Mouse (Mus musculus) limb, embryonic 15.5 days (tissue): ENCODE results near the gene Mical1. TPM values are rescaled to one million over a fixed set of nuclear protein-coding genes. Genes with fewer than 3 reads are reported as not detected.

Source experiments
- ATAC-seq: fragments of 200-750 bp; cut with Nextera tagmentation; 2 replicates; pipeline ENCODE4 v1.8.0; 2017; ENCODE audit warnings: low read depth, moderate TSS enrichment; ENCODE audit not compliant: insufficient number of reproducible peaks, low FRiP score, low TSS enrichment
- H3K27ac ChIP-seq: fragments of 300-500 bp; sonication (generic); 2 replicates; pipeline ENCODE4 v1.5.1; 2015; ENCODE audit warnings: moderate library complexity, mild to moderate bottlenecking, inconsistent platforms
- H3K27me3 ChIP-seq: fragments of 300-500 bp; sonication (generic); 2 replicates; pipeline ENCODE4 v1.6.1; 2015; ENCODE audit warnings: inconsistent platforms
- H3K36me3 ChIP-seq: fragments of 300-500 bp; sonication (generic); 2 replicates; pipeline ENCODE4 v1.6.1; 2015; ENCODE audit warnings: inconsistent platforms
- H3K4me1 ChIP-seq: fragments of 300-500 bp; sonication (generic); 2 replicates; pipeline ENCODE4 v1.6.1; 2015; ENCODE audit warnings: inconsistent platforms
- H3K4me2 ChIP-seq: fragments of 300-500 bp; sonication (generic); 2 replicates; pipeline ENCODE4 v1.6.1; 2015; ENCODE audit warnings: mild to moderate bottlenecking, inconsistent platforms
- H3K4me3 ChIP-seq: fragments of 300-500 bp; sonication (generic); 2 replicates; pipeline ENCODE4 v1.5.1; 2015; ENCODE audit warnings: mild to moderate bottlenecking, inconsistent platforms
- H3K9ac ChIP-seq: fragments of 300-500 bp; sonication (generic); 2 replicates; pipeline ENCODE4 v1.6.1; 2015; ENCODE audit warnings: inconsistent platforms
- H3K9me3 ChIP-seq: fragments of 300-500 bp; sonication (generic); 2 replicates; pipeline ENCODE4 v1.6.1; 2016; ENCODE audit warnings: inconsistent platforms
- WGBS: fragments of 180-500 bp; shearing (Covaris S2); methylation state at CpG from one replicate; pipeline ENCODE4 v1.1.7; 2015; 5-methylcytosine and 5-hydroxymethylcytosine counted together
- polyA plus RNA-seq: library from polyadenylated mRNA; unstranded; fragments of >200 nt; fragmentation: Nextera tagmentation; extraction: Ambion mirVana; gene quantifications from 2 replicates; pipeline ENCODE4 v1.2.1, GENCODE M21; 2015

Mical1 gene
- polyA plus RNA-seq, 1 experiment from 2014 or later = 36.0 TPM

GRCm38 (mm10) chr10:41461057-41461722, 14.9 kb upstream of the Mical1 start:
- Histone ChIP-seq H3K9ac (no peak overlapping the region), H3K36me3 (peaks cover 59% of the 10 kb centered on the region), H3K9me3 (no peaks in the 10 kb centered on the region), H3K27ac (no peak overlapping the region), H3K4me3 (no peak overlapping the region), H3K4me1 (no peaks in the 10 kb centered on the region), H3K4me2 (no peak overlapping the region), H3K27me3 (no peaks in the 10 kb centered on the region)
- no peak for ATAC-seq
- 60% methylated on average over 3 of the region's 3 CpGs for WGBS

DNA sequence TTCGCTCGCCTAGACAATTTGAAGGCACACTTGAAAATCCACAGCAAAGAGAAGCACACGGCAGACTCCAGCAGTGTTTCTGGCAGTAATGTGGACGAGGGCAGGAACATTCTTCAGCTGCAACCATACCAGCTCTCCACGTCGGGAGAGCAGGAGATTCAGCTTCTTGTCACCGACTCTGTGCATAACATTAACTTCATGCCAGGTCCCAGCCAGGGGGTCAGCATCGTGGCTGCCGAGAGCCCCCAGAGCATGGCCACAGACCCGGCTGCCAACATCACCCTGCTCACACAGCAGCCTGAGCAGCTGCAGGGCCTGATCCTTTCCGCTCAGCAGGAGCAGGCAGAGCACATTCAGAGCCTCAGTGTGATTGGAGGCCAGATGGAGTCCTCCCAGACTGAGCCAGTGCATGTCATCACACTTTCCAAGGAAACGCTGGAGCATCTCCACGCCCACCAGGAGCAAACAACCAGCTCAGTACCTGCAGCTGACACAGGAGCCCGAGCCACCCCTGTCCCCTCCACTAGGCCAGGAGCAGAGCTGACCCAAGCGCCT, 11.6 kb upstream of the Mical1 start:
- Histone ChIP-seq H3K4me3 (no peak overlapping the region), H3K9ac (no peak overlapping the region), H3K27ac (no peak overlapping the region), H3K9me3 (no peaks in the 10 kb centered on the region), H3K27me3 (no peaks in the 10 kb centered on the region), H3K4me2 (no peak overlapping the region), H3K4me1 (no peaks in the 10 kb centered on the region), H3K36me3 (peaks cover 38% of the 10 kb centered on the region)
- WGBS = 64% methylated on average over 15 of the region's 15 CpGs
- no peak for ATAC-seq

DNA sequence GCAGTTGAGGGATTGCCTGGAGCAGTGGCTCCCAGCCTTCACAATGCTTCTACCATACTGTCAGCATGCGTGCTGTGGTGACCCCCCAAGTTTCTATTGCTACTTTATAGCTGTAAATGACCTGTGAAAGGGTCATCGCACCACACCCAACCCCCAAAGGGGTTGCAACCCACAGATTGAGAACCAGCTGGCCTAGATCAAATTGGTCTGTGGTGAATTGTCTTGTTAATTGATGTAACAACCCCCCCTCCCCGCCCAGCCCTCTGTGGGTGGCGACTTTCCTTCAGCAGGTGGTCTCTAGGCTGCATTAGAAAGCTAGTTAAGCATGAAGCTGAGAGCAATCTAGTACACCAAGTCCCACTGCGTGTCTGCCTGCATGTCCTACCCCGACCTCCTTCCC, 8.8 kb upstream of the Mical1 start:
- Histone ChIP-seq H3K27me3 (no peaks in the 10 kb centered on the region), H3K9ac (no peak overlapping the region), H3K4me3 (no peak overlapping the region), H3K9me3 (no peaks in the 10 kb centered on the region), H3K4me1 (no peaks in the 10 kb centered on the region), H3K36me3 (peaks cover 23% of the 10 kb centered on the region), H3K4me2 (no peak overlapping the region), H3K27ac (no peak overlapping the region)
- ATAC-seq = no peak
- WGBS = 42% methylated on average over 6 of the region's 6 CpGs

DNA sequence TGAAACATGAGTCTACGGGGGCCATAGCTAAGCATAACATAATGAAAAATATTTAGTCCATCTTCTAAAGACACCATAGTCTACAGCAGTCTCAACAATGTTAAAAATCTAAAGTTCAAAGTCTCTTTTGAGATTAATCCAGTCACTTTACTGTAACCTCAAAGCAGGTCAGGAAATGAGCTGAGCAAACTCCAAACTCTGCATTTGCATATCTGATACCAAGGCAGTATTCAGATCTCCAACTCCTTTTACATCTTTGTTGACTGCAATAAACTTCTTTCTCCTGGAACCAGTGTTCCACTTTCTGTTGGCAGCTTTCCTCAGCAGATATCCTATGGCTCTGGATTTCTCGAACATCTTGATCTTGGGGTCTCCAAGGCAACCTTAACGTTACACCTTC, 5.4 kb upstream of the Mical1 start:
- H3K9me3 ChIP-seq = no peaks in the 10 kb centered on the region
- no peak for ATAC-seq
- H3K27ac ChIP-seq = no peak overlapping the region
- no peak overlapping the region for H3K9ac ChIP-seq
- H3K27me3 ChIP-seq = no peaks in the 10 kb centered on the region
- peaks cover 7% of the 10 kb centered on the region for H3K4me1 ChIP-seq
- H3K36me3 ChIP-seq = peaks cover 8% of the 10 kb centered on the region; the same call in 1 of the 2 replicates
- WGBS = 77% methylated on average over 3 of the region's 3 CpGs
- no peak overlapping the region for H3K4me3 ChIP-seq
- no peak overlapping the region for H3K4me2 ChIP-seq

DNA sequence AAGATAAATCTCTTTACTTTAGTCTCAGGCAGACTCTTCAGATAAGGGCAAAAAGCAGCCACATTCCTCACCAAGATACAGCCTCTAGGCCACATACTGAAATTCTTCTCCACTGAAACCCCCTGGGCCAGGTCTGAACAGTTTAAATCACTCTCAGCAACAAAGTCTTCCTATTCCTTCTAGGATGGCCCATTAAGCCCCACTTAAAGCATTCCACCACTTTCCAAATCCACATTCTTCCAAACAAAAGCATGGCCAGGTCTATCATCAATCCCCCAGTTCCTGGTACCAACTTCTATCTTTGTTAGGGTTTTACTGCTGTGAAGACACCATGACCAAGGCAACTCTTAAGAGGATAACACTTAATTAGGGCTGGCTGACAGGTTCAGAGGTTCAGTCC, 3.6 kb upstream of the Mical1 start:
- Histone ChIP-seq H3K27ac (no peak overlapping the region), H3K4me2 (no peak overlapping the region), H3K4me3 (no peak overlapping the region), H3K4me1 (peaks cover 20% of the 10 kb centered on the region), H3K9ac (no peak overlapping the region), H3K27me3 (no peaks in the 10 kb centered on the region), H3K36me3 (no peaks in the 10 kb centered on the region), H3K9me3 (no peaks in the 10 kb centered on the region)
- no peak for ATAC-seq

DNA sequence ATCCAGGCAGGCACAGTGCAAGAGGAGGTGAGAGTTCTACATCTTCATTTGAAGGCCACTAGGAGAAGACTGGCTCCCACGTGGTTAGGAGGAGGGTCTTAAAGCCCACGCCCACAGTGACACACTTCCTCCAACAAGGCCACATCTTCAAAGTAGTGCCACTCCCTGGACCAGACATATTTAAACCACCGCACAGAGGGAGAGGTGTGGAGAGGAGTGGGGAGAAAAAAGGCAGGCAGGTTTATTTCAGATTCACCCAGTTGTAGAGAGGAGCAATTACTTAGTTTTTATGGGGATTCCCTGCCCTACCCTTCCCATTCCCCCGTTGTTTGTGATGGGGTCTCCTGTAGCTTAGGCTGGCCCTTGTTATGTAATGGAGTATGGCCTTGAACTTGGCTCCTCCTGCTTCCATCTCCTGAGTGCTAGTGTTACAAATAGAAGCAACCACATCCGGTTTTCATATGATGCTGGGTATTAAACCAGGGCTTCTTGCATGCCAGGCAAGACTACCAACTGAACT, 3.1 kb upstream of the Mical1 start:
- no peaks in the 10 kb centered on the region for H3K36me3 ChIP-seq
- H3K9me3 ChIP-seq = no peaks in the 10 kb centered on the region
- no peak for ATAC-seq
- H3K27me3 ChIP-seq = no peaks in the 10 kb centered on the region
- H3K4me1 ChIP-seq = peaks cover 25% of the 10 kb centered on the region
- H3K4me3 ChIP-seq = no peak overlapping the region
- H3K9ac ChIP-seq = no peak overlapping the region
- no peak overlapping the region for H3K4me2 ChIP-seq
- WGBS = 71% methylated on average over 5 of the region's 5 CpGs
- no peak overlapping the region for H3K27ac ChIP-seq

DNA sequence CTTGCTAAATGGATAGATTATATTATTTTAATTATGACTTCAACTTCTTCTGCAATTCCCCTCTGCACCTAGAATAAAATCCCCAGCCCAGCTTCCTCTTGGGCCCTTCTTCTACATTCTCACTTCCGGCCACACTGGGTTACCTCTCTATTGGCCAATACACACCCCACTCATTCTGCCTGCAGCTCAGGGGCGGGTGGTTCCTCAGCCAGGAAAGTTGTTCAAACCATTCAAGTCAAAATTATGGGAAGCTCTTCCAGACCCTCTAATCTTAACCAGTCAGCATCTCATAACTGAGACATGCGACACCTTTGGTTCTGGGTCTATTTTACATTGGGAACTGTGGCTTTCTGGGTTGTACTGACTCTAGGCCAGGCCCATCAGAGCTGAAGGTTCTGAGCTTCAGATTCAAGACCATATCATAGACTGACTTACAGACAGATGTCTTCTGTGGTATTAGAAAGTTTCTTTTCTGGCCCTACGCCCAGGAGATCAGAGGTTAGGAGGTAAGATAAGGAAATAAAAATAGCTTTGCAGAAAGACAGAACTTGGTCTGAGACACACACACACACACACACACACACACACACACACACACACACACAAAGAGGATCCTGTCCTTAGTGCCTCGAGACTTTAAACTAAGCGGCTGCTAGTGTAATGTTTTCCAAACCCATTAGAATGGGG, 2.2 kb upstream of the Mical1 start:
- Histone ChIP-seq H3K36me3 (peaks cover 3% of the 10 kb centered on the region; the same call in 1 of the 2 replicates), H3K27ac (no peak overlapping the region), H3K9me3 (no peaks in the 10 kb centered on the region), H3K4me2 (no peak overlapping the region), H3K4me1 (peaks cover 28% of the 10 kb centered on the region), H3K4me3 (no peak overlapping the region), H3K27me3 (no peaks in the 10 kb centered on the region), H3K9ac (no peak overlapping the region)
- 75% methylated on average over 6 of the region's 6 CpGs for WGBS
- ATAC-seq = no peak

- WGBS = 64% methylated on average over 1 of the region's 1 CpGs
- Histone ChIP-seq H3K4me3 (no peak overlapping the region), H3K9ac (no peak overlapping the region), H3K36me3 (peaks cover 13% of the 10 kb centered on the region), H3K4me1 (peaks cover 30% of the 10 kb centered on the region), H3K27ac (peak overlapping the region; percentile 48), H3K9me3 (no peaks in the 10 kb centered on the region), H3K4me2 (no peak overlapping the region), H3K27me3 (no peaks in the 10 kb centered on the region)
- no peak for ATAC-seq
Observed at GRCm38 (mm10) chr10:41474981-41475391, 1.1 kb upstream of the Mical1 start.

DNA sequence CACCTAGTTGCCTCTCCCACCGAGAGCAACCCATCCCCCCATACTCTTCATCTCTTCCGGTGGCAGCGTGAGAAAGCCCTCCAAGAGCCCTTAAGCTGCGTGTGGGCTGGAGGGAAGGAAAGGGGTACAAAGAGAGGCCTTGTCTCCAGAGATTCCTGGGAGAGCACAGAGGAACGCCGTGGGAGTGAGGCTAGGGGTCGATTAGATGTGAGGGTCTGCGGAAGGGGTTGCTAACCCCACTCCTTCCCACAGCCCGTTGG, 834 bp downstream of the Mical1 start:
- H3K27ac ChIP-seq = peak overlapping the region; percentile 85
- peak overlapping the region; percentile 33 for H3K9ac ChIP-seq
- H3K9me3 ChIP-seq = no peaks in the 10 kb centered on the region
- WGBS = 0% methylated on average over 9 of the region's 9 CpGs
- ATAC-seq = no peak
- H3K27me3 ChIP-seq = no peaks in the 10 kb centered on the region
- peaks cover 28% of the 10 kb centered on the region for H3K36me3 ChIP-seq
- peak overlapping the region; percentile 60 for H3K4me3 ChIP-seq
- peaks cover 31% of the 10 kb centered on the region for H3K4me1 ChIP-seq
- H3K4me2 ChIP-seq = peak overlapping the region; percentile 82

DNA sequence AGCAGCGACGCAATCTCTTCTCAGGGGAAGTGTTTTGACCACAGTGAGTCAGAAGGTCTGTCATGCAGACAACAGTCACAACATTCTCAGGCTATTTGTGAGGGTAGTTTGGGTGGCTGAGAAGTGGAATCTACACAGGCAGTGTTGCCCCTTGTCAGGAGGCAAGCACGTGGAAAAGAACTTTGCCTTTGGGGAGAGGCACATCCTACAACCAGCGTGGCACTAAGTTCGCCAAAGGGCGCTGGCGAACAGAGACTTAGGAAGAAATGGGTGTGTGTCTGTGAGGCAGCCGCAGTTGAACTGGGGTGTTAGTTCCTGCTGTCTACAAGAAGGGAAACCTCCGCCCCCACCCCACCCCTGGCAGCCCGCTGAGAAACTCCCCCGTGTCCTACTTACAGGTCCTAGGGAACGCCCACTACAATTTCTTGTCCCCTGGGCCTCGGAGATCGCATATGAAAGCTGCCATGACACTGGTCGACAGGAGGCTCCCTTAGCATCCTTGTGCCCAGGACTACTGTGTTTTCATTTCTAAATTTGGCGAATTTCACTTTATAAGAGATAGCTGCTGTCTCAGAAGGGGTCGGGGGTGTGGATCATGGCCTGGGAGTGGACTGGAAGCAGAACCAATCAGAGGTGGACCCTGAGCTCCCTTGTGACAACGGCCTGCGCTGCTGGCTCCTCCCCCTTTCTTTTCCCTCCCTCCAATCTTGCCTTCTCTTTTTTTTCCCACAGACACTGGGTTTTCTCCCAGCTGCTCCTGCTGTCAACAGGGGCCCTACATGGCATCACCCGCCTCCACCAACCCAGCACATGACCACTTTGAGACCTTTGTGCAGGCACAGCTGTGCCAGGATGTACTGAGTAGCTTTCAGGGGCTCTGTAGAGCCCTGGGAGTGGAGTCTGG, 1.4 kb downstream of the Mical1 start:
- Histone ChIP-seq H3K4me2 (peak overlapping the region; percentile 82), H3K4me3 (peak overlapping the region; percentile 60), H3K9me3 (no peaks in the 10 kb centered on the region), H3K36me3 (peaks cover 34% of the 10 kb centered on the region), H3K9ac (peak overlapping the region; percentile 33), H3K4me1 (peaks cover 31% of the 10 kb centered on the region), H3K27ac (peak overlapping the region; percentile 85), H3K27me3 (no peaks in the 10 kb centered on the region)
- ATAC-seq = peak; percentile 61; the same call in 1 of the 2 replicates
- 5% methylated on average over 20 of the region's 20 CpGs for WGBS

DNA sequence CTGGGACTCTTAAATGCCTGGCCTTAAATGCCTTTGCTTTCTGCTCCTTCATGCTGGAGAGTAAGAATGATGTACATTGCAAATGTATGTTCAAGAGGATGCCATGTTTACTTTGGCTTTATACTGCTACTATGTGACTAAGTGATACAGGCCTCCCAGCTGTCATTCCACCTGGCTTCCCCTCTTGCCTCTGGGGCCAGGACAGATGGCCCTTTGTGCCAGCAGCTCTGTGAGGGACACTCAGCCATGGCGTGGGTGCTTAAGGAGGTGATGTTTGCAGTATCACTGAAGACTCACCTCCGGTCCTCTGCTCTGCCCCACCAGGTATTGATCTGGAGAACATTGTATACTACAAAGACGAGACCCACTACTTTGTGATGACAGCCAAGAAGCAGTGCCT, 3.8 kb downstream of the Mical1 start:
- Histone ChIP-seq H3K36me3 (peaks cover 58% of the 10 kb centered on the region), H3K4me1 (peaks cover 29% of the 10 kb centered on the region), H3K9ac (no peak overlapping the region), H3K4me3 (no peak overlapping the region), H3K27ac (no peak overlapping the region), H3K4me2 (no peak overlapping the region), H3K27me3 (no peaks in the 10 kb centered on the region), H3K9me3 (no peaks in the 10 kb centered on the region)
- ATAC-seq = no peak
- 91% methylated on average over 3 of the region's 3 CpGs for WGBS
